Mouse (Mus musculus) limb, embryonic 14.5 days (tissue): ENCODE measurements at regions not wholly inside any gene's neighbourhood (a gene's known extent, or its start where the extent isn't known, plus 50 kb on each side); places are given as distances from the start of the nearest gene placed in this dataset.

Experiments used
- ATAC-seq: fragments of 200-750 bp; cut with Nextera tagmentation; 2 replicates; pipeline ENCODE4 v1.8.0; 2017; ENCODE audit warnings: low read depth, moderate number of reproducible peaks, moderate TSS enrichment; ENCODE audit not compliant: low FRiP score
- DNase-seq: peaks from one replicate; pipeline ENCODE4 v3.0.0-alpha.2; 2015; ENCODE audit warnings: low spot score
- H3K27ac ChIP-seq: fragments of 300-500 bp; sonication (generic); replicated peaks from 2 replicates; pipeline ENCODE4 v1.5.1; 2014; ENCODE audit warnings: low read depth, mild to moderate bottlenecking, low read length, moderate library complexity, mixed read lengths
- H3K27me3 ChIP-seq: fragments of 300-500 bp; sonication (generic); 2 replicates; pipeline ENCODE4 v1.6.1; 2014; ENCODE audit warnings: low read length, mixed read lengths; ENCODE audit not compliant: control insufficient read depth, insufficient read depth
- H3K36me3 ChIP-seq: fragments of 300-500 bp; sonication (generic); 2 replicates; pipeline ENCODE4 v1.6.1; 2014; ENCODE audit warnings: mild to moderate bottlenecking, low read length, moderate library complexity, mixed read lengths; ENCODE audit not compliant: control insufficient read depth, insufficient read depth
- H3K4me1 ChIP-seq: fragments of 300-500 bp; sonication (generic); 2 replicates; pipeline ENCODE4 v1.6.1; 2014; ENCODE audit warnings: antibody characterized with exemption, low read length, mixed read lengths; ENCODE audit not compliant: control insufficient read depth, insufficient read depth
- H3K4me2 ChIP-seq: fragments of 300-500 bp; sonication (generic); replicated peaks from 2 replicates; pipeline ENCODE4 v1.6.1; 2014; ENCODE audit warnings: low read depth, mild to moderate bottlenecking, low read length, moderate library complexity; ENCODE audit not compliant: severe bottlenecking
- H3K4me3 ChIP-seq: fragments of 300-500 bp; sonication (generic); replicated peaks from 2 replicates; pipeline ENCODE4 v1.5.1; 2014; ENCODE audit warnings: low read length
- H3K9ac ChIP-seq: fragments of 300-500 bp; sonication (generic); 2 replicates; pipeline ENCODE4 v1.6.1; 2014; ENCODE audit warnings: mild to moderate bottlenecking, low read depth, low read length, moderate library complexity; ENCODE audit not compliant: severe bottlenecking
- H3K9me3 ChIP-seq: fragments of 300-500 bp; sonication (generic); 2 replicates; pipeline ENCODE4 v1.6.1; 2016; ENCODE audit warnings: low read length; ENCODE audit not compliant: control insufficient read depth
- POLR2A ChIP-seq: fragments of 200-500 bp; IDR thresholded peaks from 2 replicates; pipeline ENCODE4 v1.8.0; 2012; ENCODE audit warnings: inconsistent platforms, mild to moderate bottlenecking, moderate library complexity, borderline replicate concordance; ENCODE audit not compliant: insufficient read depth, insufficient read length; ENCODE audit errors: extremely low read depth
- WGBS: fragments of 180-500 bp; shearing (Covaris S2); extraction: QIAGEN DNeasy Blood & Tissue Kit; methylation state at CpG from one replicate; pipeline ENCODE4 v1.1.7; 2014; 5-methylcytosine and 5-hydroxymethylcytosine counted together

GRCm38 (mm10) chr3:21962360-21962782, 114.1 kb upstream of the Tbl1xr1 start:
- ATAC-seq (no peak), DNase-seq (no peak)
- no peaks in the 10 kb centered on the region for H3K27me3 ChIP-seq
- H3K9me3 ChIP-seq = no peaks in the 10 kb centered on the region
- H3K4me1 ChIP-seq = 0 out of 2 replicates have a peak, but pooled peaks cover 4% of the 10 kb centered on the region
- H3K9ac ChIP-seq = no peak overlapping the region
- H3K27ac ChIP-seq = no peak overlapping the region
- H3K36me3 ChIP-seq = no peaks in the 10 kb centered on the region
- H3K4me2 ChIP-seq = no peak overlapping the region
- 70% methylated on average over 7 of the region's 7 CpGs for WGBS
- no peak for TF ChIP-seq POLR2A
- H3K4me3 ChIP-seq = no peak overlapping the region

DNA sequence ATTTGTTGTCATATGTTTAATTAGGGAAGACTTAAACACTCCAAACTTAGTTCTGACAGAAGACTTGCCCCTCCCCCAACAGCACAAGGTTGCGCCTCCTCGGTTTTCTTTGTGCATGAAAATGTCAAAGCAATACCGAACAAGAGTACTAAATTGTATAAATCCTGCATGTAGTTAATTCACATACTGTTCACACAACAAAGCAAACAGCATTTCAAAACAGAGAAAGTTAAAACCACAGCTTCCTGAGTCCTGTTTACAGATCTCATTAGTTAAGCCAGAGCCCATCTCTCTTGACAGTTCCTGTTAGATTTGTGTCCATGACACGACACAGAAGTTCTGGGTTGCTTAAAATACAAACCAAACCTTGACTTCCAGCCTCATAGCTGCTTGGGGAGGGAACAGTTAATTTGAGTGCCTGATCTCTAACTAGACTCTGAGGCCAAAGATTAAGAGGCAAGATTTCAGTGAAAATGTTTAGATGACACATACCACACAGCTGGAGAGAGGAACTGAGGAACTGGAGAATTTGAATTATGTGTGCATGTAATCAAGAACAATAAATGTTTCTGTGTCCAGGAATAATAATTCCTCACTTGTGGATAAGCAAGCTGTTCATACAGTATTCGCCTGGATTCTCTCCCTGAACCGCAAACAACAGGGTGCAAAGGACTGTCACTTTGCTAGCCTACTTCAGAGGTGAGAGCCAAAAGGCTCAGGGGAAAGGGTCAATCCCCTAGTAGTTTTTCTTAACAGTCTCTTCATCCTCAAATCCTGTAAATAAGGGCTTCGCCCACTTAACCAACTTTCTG, 113.3 kb upstream of the Tbl1xr1 start:
- Histone ChIP-seq H3K36me3 (no peaks in the 10 kb centered on the region), H3K27ac (no peak overlapping the region), H3K4me2 (no peak overlapping the region), H3K9me3 (no peaks in the 10 kb centered on the region), H3K9ac (no peak overlapping the region), H3K27me3 (no peaks in the 10 kb centered on the region), H3K4me3 (no peak overlapping the region), H3K4me1 (0 out of 2 replicates have a peak, but pooled peaks cover 4% of the 10 kb centered on the region)
- TF ChIP-seq POLR2A = no peak
- DNase-seq (peak; percentile 16), ATAC-seq (peak; percentile 37; the same call in 1 of the 2 replicates)
- 52% methylated on average over 7 of the region's 7 CpGs for WGBS

GRCm38 (mm10) chr3:21963733-21964351, 112.6 kb upstream of the Tbl1xr1 start:
- Histone ChIP-seq H3K27ac (no peak overlapping the region), H3K27me3 (no peaks in the 10 kb centered on the region), H3K9me3 (no peaks in the 10 kb centered on the region), H3K9ac (no peak overlapping the region), H3K4me3 (no peak overlapping the region), H3K36me3 (no peaks in the 10 kb centered on the region), H3K4me1 (0 out of 2 replicates have a peak, but pooled peaks cover 4% of the 10 kb centered on the region), H3K4me2 (no peak overlapping the region)
- TF ChIP-seq POLR2A = no peak
- DNase-seq = no peak
- WGBS = 91% methylated on average over 1 of the region's 1 CpGs
- ATAC-seq = no peak; the same call in 1 of the 2 replicates

- WGBS = 89% methylated on average over 6 of the region's 6 CpGs
- DNase-seq = no peak
- Histone ChIP-seq H3K9me3 (no peaks in the 10 kb centered on the region), H3K36me3 (no peaks in the 10 kb centered on the region), H3K4me2 (no peak overlapping the region), H3K4me1 (0 out of 2 replicates have a peak, but pooled peaks cover 4% of the 10 kb centered on the region), H3K4me3 (no peak overlapping the region), H3K27me3 (no peaks in the 10 kb centered on the region), H3K27ac (no peak overlapping the region), H3K9ac (no peak overlapping the region)
- TF ChIP-seq POLR2A = no peak
- no peak for ATAC-seq
Measured at GRCm38 (mm10) chr3:21964438-21964837, 112.0 kb upstream of the Tbl1xr1 start.

- no peak overlapping the region for H3K27ac ChIP-seq
- H3K4me1 ChIP-seq = 0 out of 2 replicates have a peak, but pooled peaks cover 4% of the 10 kb centered on the region
- no peak for DNase-seq
- ATAC-seq = no peak
- WGBS = 72% methylated on average over 1 of the region's 1 CpGs
- H3K9me3 ChIP-seq = no peaks in the 10 kb centered on the region
- no peak for TF ChIP-seq POLR2A
- no peak overlapping the region for H3K9ac ChIP-seq
- no peaks in the 10 kb centered on the region for H3K27me3 ChIP-seq
- H3K4me2 ChIP-seq = no peak overlapping the region
- no peak overlapping the region for H3K4me3 ChIP-seq
- no peaks in the 10 kb centered on the region for H3K36me3 ChIP-seq
Measured at GRCm38 (mm10) chr3:21965556-21965955, 110.9 kb upstream of the Tbl1xr1 start.
